Mouse (Mus musculus): ENCODE results near the gene Olfr1380. TPM values are rescaled to one million over a fixed set of nuclear protein-coding genes. Genes with fewer than 3 reads are reported as not detected.

The Olfr1380 gene
- total RNA-seq, 2 experiments from 2014 or later = not detected

Other genes with a start within 250 kb of the Olfr1380 start
- gene Olfr1391, start 234.1 kb upstream of the Olfr1380 start, total RNA-seq (2021) = not detected
- not detected for gene Olfr1390, start 221.7 kb upstream of the Olfr1380 start, total RNA-seq (2021)
- gene Olfr1389, start 133.8 kb upstream of the Olfr1380 start, total RNA-seq (2021) = not detected
- under 1 TPM; 0.15 TPM for gene Olfr1388, start 120.3 kb upstream of the Olfr1380 start, total RNA-seq (2021)
- gene Olfr1387, start 101.5 kb upstream of the Olfr1380 start, total RNA-seq (2021) = not detected
- not detected for gene Olfr1386, start 91.8 kb upstream of the Olfr1380 start, total RNA-seq (2021)
- gene Olfr1385, start 67.8 kb upstream of the Olfr1380 start, total RNA-seq (2021) = not detected
- gene Olfr1384, start 50.2 kb upstream of the Olfr1380 start, total RNA-seq (2021) = not detected
- gene Olfr1383, start 37.2 kb upstream of the Olfr1380 start, total RNA-seq (2021) = under 1 TPM; 0.50 to 0.75 TPM
- gene Olfr1382, start 28.6 kb upstream of the Olfr1380 start, total RNA-seq (2021) = not detected
- not detected for gene Olfr1381, start 13.4 kb upstream of the Olfr1380 start, total RNA-seq (2021)
- 10 to 100 TPM; 11.0 TPM for gene Flt4, start 52.4 kb downstream of the Olfr1380 start, total RNA-seq (2021)
- gene Scgb3a1, start 106.7 kb downstream of the Olfr1380 start, total RNA-seq (2021) = 100 to 1,000 TPM in 1 of 2 experiments, not detected in 1; 127 TPM
- gene Cnot6, start 155.8 kb downstream of the Olfr1380 start, total RNA-seq (2021) = 10 to 100 TPM; 21.0 to 21.5 TPM
- 1 to 10 TPM; 8.7 to 9.3 TPM for gene Gfpt2, start 237.3 kb downstream of the Olfr1380 start, total RNA-seq (2021)

Measured in heart, adult 18-20 months (tissue).